Mouse (Mus musculus) neural tube, embryonic 15.5 days (tissue): ENCODE results near the gene Sult1e1. TPM values are rescaled to one million over a fixed set of nuclear protein-coding genes. Genes with fewer than 3 reads are reported as not detected.

Experiments used
- ATAC-seq: fragments of 200-750 bp; cut with Nextera tagmentation; 2 replicates; pipeline ENCODE4 v1.8.0; 2017; ENCODE audit warnings: mild to moderate bottlenecking, moderate TSS enrichment, moderate library complexity; ENCODE audit not compliant: low FRiP score
- H3K27ac ChIP-seq: fragments of 300-500 bp; sonication (generic); replicated peaks from 2 replicates; pipeline ENCODE4 v1.5.1; 2015; ENCODE audit warnings: mild to moderate bottlenecking, inconsistent platforms
- H3K27me3 ChIP-seq: fragments of 300-500 bp; sonication (generic); replicated peaks from 2 replicates; pipeline ENCODE4 v1.6.1; 2015; ENCODE audit warnings: inconsistent platforms
- H3K36me3 ChIP-seq: fragments of 300-500 bp; sonication (generic); 2 replicates; pipeline ENCODE4 v1.6.1; 2015; ENCODE audit warnings: inconsistent platforms
- H3K4me1 ChIP-seq: fragments of 300-500 bp; sonication (generic); 2 replicates; pipeline ENCODE4 v1.6.1; 2015; ENCODE audit warnings: inconsistent platforms
- H3K4me2 ChIP-seq: fragments of 300-500 bp; sonication (generic); 2 replicates; pipeline ENCODE4 v1.6.1; 2015; ENCODE audit warnings: inconsistent platforms, mild to moderate bottlenecking, moderate library complexity
- H3K4me3 ChIP-seq: fragments of 300-500 bp; sonication (generic); replicated peaks from 2 replicates; pipeline ENCODE4 v1.5.1; 2015; ENCODE audit warnings: mild to moderate bottlenecking, inconsistent platforms
- H3K9ac ChIP-seq: fragments of 300-500 bp; sonication (generic); replicated peaks from 2 replicates; pipeline ENCODE4 v1.6.1; 2015; ENCODE audit warnings: mild to moderate bottlenecking, inconsistent platforms
- H3K9me3 ChIP-seq: fragments of 300-500 bp; sonication (generic); replicated peaks from 2 replicates; pipeline ENCODE4 v1.6.1; 2016; ENCODE audit warnings: inconsistent platforms
- WGBS: fragments of 180-500 bp; shearing (Covaris S2); methylation state at CpG from one replicate; pipeline ENCODE4 v1.1.7; 2015; ENCODE audit warnings: mixed read lengths; 5-methylcytosine and 5-hydroxymethylcytosine counted together
- microRNA-seq: library from miRNA; unstranded; fragments of <30 nt; microRNA quantifications from one replicate; pipeline ENCODE4, GENCODE M21; 2017
- polyA plus RNA-seq: library from polyadenylated mRNA; unstranded; fragments of >200 nt; fragmentation: Nextera tagmentation; extraction: Ambion mirVana; gene quantifications from 2 replicates; pipeline ENCODE4 v1.2.1, GENCODE M21; 2015

Sult1e1 gene
- polyA plus RNA-seq, 1 experiment from 2014 or later, result not detected

DNA sequence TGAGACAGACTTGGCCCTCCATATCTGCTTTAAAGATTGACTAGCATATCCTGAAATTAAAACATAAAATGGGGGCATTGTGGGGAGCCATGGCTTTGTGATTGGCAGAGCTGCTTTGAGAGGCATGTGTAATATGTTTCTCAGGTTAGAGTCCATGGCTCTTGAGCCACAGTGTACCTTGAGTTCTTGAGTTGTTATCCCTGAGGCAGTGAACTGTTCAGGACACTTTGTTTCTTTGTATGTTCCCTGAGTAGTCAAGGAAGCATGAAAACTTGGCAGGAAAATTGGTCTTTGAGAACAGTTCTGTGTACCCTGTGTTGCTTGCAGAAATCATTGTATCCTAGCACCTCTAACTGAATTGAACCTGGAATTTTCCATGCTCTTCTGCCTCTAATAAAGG is 28.4 kb downstream of the Sult1e1 start:
- no peak overlapping the region for H3K27ac ChIP-seq
- ATAC-seq, result no peak
- H3K9me3 ChIP-seq, result no peaks in the 10 kb centered on the region
- H3K27me3 ChIP-seq, result no peaks in the 10 kb centered on the region
- no peak overlapping the region for H3K9ac ChIP-seq
- no peaks in the 10 kb centered on the region for H3K36me3 ChIP-seq
- H3K4me2 ChIP-seq, result no peak overlapping the region
- H3K4me1 ChIP-seq, result no peaks in the 10 kb centered on the region
- H3K4me3 ChIP-seq, result no peak overlapping the region

DNA sequence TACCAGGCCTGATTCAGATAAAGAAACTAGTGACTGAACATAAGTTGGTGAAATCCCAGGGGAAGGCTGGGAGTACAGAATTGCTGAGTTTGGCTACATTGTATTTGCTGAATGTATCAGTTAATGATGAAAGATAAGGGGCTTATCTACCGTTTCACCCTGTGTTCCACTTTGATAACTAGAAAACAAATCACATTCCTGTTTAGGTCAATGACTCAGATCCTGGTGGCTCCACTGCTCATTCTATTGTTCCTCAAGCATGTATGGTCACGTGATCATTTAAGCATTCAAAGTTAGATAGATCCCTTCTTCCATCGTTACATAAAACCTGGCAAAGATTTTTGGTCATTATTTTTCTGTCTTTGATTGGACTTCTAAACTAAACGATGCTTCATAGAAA is 28.9 kb downstream of the Sult1e1 start:
- no peak for ATAC-seq
- Histone ChIP-seq H3K4me2 (no peak overlapping the region), H3K9me3 (no peaks in the 10 kb centered on the region), H3K27ac (no peak overlapping the region), H3K4me3 (no peak overlapping the region), H3K9ac (no peak overlapping the region), H3K36me3 (no peaks in the 10 kb centered on the region), H3K27me3 (no peaks in the 10 kb centered on the region), H3K4me1 (no peaks in the 10 kb centered on the region)
- 85% methylated on average over 4 of the region's 4 CpGs for whole genome bisulfite sequencing

DNA sequence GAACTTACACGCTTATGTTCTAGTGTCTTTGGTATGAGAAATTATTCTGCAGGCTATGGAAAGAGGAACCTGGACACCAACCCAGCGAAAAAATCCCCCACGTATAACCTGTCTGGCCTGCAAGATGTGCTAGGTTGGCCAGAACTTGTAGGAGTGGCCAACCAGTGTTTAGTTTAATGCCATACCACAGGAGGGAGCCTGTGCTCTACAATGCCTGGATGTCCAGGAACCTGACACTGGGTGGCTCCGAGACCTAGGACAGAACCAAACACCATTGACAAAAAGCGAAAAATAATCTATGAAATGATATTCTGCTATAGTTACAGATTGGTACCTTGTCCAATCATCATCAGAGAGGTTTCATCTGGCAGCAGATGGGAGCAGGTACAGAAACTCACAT is 31.2 kb downstream of the Sult1e1 start:
- ATAC-seq, result no peak
- H3K27ac ChIP-seq, result no peak overlapping the region
- WGBS, result 79% methylated on average over 5 of the region's 5 CpGs
- no peaks in the 10 kb centered on the region for H3K9me3 ChIP-seq
- H3K9ac ChIP-seq, result no peak overlapping the region
- no peaks in the 10 kb centered on the region for H3K4me1 ChIP-seq
- no peak overlapping the region for H3K4me2 ChIP-seq
- no peak overlapping the region for H3K4me3 ChIP-seq
- no peaks in the 10 kb centered on the region for H3K27me3 ChIP-seq
- no peaks in the 10 kb centered on the region for H3K36me3 ChIP-seq

DNA sequence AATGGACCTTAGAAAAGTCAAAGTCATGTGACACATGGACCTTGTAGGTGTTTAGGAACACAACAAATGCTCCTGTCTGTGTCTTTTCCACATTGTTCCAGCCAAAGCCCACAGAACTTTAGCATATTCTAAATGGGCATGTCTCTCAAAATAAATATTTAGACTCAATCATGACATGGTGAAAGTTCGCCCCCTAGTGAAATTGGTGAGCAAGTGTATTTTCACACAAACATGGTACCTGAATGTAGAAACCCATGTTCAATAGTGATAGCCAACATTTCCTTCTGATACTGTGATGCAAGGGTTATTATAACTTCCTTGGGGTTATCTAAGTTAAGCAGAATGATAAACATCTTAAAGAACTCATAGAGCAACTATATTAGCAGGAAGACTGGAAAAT is 40.5 kb downstream of the Sult1e1 start:
- Histone ChIP-seq H3K9ac (no peak overlapping the region), H3K36me3 (no peaks in the 10 kb centered on the region), H3K9me3 (no peaks in the 10 kb centered on the region), H3K4me1 (no peaks in the 10 kb centered on the region), H3K4me3 (no peak overlapping the region), H3K4me2 (no peak overlapping the region), H3K27me3 (no peaks in the 10 kb centered on the region), H3K27ac (no peak overlapping the region)
- no peak for ATAC-seq
- 26% methylated on average over 1 of the region's 1 CpGs for WGBS

DNA sequence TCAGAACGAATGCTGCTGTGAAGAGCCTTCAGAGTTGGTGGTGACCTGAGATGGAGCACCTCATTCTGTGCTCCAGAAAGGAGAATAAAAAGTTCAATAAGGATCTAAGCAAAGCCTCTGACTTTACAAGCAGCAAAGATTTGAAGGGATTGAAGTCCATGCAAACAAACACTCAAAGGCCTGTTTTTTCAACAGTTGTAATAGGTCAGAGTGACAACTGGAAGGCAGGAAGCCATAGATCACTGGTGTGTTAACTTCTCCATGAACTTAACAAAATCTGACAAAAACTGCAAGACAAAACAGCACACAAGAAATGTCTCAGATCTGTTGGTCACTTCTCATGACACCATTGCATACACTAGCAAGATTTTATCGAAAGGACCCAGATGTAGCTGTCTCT is 53.3 kb downstream of the Sult1e1 start, which contains the start of gene Sult1b1:
Gene Sult1b1, minus strand, starts transcription at position 85 of the 400 bp plus-strand sequence.
- Histone ChIP-seq H3K4me1 (no peaks in the 10 kb centered on the region), H3K4me3 (no peak within 1 kb of the TSS), H3K9me3 (no peaks in the 10 kb centered on the region), H3K27me3 (no peaks in the 10 kb centered on the region), H3K27ac (no peak within 1 kb of the TSS), H3K36me3 (no peaks in the 10 kb centered on the region), H3K4me2 (no peak within 1 kb of the TSS), H3K9ac (no peak within 1 kb of the TSS)
- ATAC-seq, result no peak
- WGBS, result 93% methylated on average over 2 of the region's 2 CpGs

DNA sequence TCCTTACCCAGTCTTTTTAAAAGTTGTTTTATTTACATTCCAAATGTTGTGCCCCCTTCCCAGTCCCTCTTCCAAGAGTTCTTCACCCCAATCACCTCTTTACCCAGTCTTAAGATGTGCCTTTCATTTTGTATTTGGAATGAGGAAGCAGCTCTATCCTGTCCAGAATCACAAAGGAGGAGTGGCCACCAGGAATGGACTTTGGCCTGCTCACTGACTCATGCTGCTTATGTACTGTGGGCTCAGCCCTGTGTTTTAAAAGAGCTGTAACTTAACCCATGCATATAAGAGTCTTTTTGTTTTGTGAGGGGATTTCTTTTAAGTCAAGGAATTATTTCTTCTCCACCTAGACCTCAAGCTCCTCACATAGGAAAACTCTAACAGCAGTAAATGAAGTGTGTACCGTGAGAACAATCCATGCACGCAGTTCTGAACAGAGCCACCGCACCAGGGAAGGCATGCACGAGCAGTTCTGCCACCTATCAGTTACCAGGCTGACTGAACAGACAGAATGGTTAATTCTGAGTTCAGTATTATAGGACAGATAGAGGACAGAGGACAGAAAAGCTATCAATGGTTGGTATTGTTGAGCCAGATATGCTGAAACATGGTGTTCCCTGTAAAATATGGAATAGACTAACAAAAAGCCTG is 55.3 kb downstream of the Sult1e1 start:
- 79% methylated on average over 4 of the region's 4 CpGs for WGBS
- no peak overlapping the region for H3K4me2 ChIP-seq
- no peaks in the 10 kb centered on the region for H3K9me3 ChIP-seq
- H3K4me1 ChIP-seq, result no peaks in the 10 kb centered on the region
- no peaks in the 10 kb centered on the region for H3K36me3 ChIP-seq
- no peaks in the 10 kb centered on the region for H3K27me3 ChIP-seq
- ATAC-seq, result no peak
- no peak overlapping the region for H3K4me3 ChIP-seq
- H3K9ac ChIP-seq, result no peak overlapping the region
- H3K27ac ChIP-seq, result no peak overlapping the region

DNA sequence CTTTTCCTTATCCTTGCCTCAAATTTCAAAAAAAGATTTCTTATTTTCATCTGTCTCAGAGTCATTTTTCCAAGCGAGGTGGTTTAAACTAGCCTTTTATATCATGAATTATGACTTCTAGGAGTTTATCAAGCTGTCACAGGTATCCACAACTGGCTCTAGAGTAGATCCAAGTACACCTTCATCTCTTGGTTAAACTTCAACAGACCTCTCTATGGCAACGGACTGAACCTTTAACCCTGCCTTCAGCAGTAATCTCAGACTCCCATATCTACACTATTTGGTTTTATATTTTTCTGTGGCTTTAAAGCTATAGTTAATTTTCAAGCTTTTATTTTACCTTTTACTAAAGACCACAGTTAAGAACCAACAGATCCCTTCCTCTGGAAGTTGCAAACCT is 59.1 kb downstream of the Sult1e1 start:
- Histone ChIP-seq H3K4me2 (no peak overlapping the region), H3K4me3 (no peak overlapping the region), H3K27ac (no peak overlapping the region), H3K9me3 (no peaks in the 10 kb centered on the region), H3K9ac (no peak overlapping the region), H3K36me3 (no peaks in the 10 kb centered on the region), H3K27me3 (no peaks in the 10 kb centered on the region), H3K4me1 (no peaks in the 10 kb centered on the region)
- no peak for ATAC-seq
- 82% methylated on average over 2 of the region's 2 CpGs for WGBS

Small RNA genes within 50 kb of the gene (microRNA-seq; reads per million reads assigned to microRNA genes)
- not detected for gene Mir3969

Other genes starting within 250 kb of the Sult1e1 start
- not detected in 2 replicates for gene Ugt2b38, start 167.4 kb downstream of the Sult1e1 start, polyA plus RNA-seq
- gene Ugt2a2, start 109.3 kb downstream of the Sult1e1 start, polyA plus RNA-seq, result not detected in 2 replicates
- gene Gm43638, start 104.8 kb downstream of the Sult1e1 start, polyA plus RNA-seq, result not detected in 2 replicates
- gene Ugt2a1, start 100.7 kb downstream of the Sult1e1 start, polyA plus RNA-seq, result not detected in 2 replicates
- gene Sult1b1, start 53.4 kb downstream of the Sult1e1 start, polyA plus RNA-seq, result 0.45 TPM in 1 of 2 replicates, not detected in the other
- gene Sult1d1, start 22.6 kb downstream of the Sult1e1 start, polyA plus RNA-seq, result 1.5 TPM in 1 of 2 replicates, not detected in the other
- not detected in 2 replicates for gene Csn1s1, start 74.6 kb upstream of the Sult1e1 start, polyA plus RNA-seq
- not detected in 2 replicates for gene Csn2, start 108.0 kb upstream of the Sult1e1 start, polyA plus RNA-seq
- not detected in 2 replicates for gene Csn1s2a, start 183.0 kb upstream of the Sult1e1 start, polyA plus RNA-seq
- gene Csn1s2b, start 216.5 kb upstream of the Sult1e1 start, polyA plus RNA-seq, result 0.26 TPM in 1 of 2 replicates, not detected in the other
- not detected in 2 replicates for gene Prr27, start 234.1 kb upstream of the Sult1e1 start, polyA plus RNA-seq